Mouse (Mus musculus): Measurements from ENCODE around the gene Ctu2.

DNA sequence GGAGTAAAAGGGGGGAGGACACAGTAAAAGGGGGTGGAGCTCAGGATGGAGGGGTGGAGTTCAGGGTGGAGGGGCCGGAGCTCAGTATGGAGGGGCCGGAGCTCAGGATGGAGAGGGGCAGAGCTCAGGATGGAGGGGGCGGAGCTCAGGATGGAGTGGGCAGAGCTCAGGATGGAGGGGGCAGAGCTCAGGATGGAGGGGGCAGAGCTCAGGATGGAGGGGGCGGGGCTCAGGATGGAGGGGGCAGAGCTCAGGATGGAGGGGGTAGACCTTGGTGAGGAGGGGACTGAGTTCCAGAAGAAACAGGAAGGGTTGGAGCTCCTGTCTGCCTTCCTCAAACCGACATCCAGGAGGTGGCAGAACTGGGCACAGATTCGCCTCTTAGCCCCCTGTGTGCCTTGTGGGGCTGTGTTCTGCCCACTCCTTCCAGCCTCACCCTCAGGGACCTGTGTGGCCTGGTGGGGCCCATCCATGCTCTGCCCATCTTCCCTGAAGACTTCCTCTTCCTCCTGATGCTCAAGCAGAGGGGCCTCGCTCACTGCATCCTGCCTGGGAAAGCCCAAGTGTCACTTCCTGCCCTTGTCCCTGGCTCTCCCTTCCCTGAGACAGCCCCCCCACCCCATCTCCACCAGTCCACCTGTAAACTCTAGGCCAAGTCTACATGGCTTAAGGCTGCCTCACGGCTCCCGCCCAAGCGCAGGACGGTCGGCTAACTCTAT lies 21.2 kb downstream of the Ctu2 start:
- TF ChIP-seq POLR2A (IDR thresholded peaks at IDR 0.05; ENCODE audit: extremely low read depth, insufficient read depth, low read length) (no peak), CTCF (IDR thresholded peaks at IDR 0.05; ENCODE audit: low read depth, low read length) (no peak)
